Mouse (Mus musculus) small intestine, adult 2 months (tissue): ENCODE results near the gene Gpatch2l.

ENCODE experiments used
- CTCF ChIP-seq: fragments of 200-500 bp; IDR thresholded peaks from 2 replicates; pipeline ENCODE4 v1.5.1; 2012; ENCODE audit warnings: low read depth, mild to moderate bottlenecking, control low read depth, inconsistent platforms, low read length, moderate library complexity, mixed read lengths; ENCODE audit not compliant: insufficient replicate concordance, insufficient read length; ENCODE audit errors: extremely low read depth
- POLR2A ChIP-seq: fragments of 200-500 bp; IDR thresholded peaks from 2 replicates; pipeline ENCODE4 v1.6.1; 2012; ENCODE audit warnings: low read depth, mild to moderate bottlenecking, control low read depth, inconsistent platforms, low read length, moderate library complexity

DNA sequence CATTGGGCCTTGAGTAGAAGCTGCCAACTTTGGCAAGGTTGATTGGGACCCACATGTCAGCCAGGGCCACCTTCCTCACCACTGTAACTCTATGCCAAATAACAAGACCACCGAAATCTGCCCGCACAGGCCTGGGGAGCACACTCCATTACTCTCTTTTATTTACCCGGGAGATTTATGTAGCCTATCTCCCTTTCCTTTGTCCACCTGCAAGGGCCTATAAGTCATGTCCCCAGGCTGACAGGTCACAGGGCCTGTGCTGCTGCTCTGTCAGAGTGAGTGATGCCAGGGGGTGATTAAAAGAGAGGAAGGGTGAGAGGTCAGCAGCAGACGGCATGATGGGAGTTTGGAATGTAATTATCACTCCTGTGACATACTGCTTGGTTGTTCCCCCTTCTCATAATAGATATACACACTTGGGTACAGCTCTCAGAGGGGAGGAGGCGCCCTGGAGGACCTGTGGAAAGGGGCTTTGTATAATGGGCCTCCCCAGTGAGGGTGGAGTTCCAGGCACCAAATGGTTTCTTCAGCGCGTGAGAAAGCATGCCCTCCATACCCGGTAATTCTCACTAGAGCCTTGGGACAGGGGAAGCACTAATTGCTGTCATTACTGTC, 38.1 kb upstream of the Gpatch2l start:
- TF ChIP-seq CTCF (no peak), POLR2A (no peak)
